Mouse (Mus musculus) spleen, postnatal 0 days (tissue): ENCODE measurements around the gene Ptch1. TPM values are rescaled to one million over a fixed set of nuclear protein-coding genes. Genes with fewer than 3 reads are reported as not detected.

Experiments used
- polyA plus RNA-seq: library from polyadenylated mRNA; unstranded; fragments of >200 nt; fragmentation: Nextera tagmentation; extraction: Ambion mirVana; gene quantifications from 2 replicates; pipeline ENCODE4 v1.2.1, GENCODE M21; 2015

Gene Ptch1
- polyA plus RNA-seq, result 6.3 and 8.6 TPM in 2 replicates

DNA sequence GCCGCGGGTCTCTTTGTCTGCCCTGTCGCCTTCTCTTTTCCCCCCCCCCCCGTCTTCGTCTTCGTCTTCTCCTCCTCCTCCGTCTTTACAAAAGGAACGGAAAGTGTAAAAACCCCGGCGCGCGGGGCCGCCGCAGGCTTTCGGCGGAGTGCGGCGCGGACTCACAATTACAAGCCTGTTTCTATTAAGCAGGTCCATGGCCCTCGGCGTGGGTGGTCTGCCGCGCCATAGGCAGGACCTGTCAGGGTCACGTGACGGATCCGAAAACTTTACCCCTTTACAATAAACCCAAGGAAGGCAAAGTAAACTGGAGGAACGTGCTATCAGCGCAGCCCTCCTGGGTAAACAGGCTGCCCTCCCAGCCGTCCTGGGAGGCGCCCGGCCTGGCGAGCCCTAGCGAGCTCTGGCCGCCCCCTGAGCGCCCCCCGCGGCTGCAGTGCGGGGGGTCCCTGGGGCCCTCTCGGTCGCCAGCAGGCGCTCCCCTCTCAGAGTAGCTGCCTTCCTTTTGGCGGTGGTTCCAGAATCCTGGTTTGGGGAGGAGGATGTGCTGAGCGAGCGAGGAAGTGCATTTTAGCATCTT lies at the start of gene Ptch1:
Gene Ptch1, minus strand, starts transcription at position 343 of the 580 bp plus-strand sequence.

DNA sequence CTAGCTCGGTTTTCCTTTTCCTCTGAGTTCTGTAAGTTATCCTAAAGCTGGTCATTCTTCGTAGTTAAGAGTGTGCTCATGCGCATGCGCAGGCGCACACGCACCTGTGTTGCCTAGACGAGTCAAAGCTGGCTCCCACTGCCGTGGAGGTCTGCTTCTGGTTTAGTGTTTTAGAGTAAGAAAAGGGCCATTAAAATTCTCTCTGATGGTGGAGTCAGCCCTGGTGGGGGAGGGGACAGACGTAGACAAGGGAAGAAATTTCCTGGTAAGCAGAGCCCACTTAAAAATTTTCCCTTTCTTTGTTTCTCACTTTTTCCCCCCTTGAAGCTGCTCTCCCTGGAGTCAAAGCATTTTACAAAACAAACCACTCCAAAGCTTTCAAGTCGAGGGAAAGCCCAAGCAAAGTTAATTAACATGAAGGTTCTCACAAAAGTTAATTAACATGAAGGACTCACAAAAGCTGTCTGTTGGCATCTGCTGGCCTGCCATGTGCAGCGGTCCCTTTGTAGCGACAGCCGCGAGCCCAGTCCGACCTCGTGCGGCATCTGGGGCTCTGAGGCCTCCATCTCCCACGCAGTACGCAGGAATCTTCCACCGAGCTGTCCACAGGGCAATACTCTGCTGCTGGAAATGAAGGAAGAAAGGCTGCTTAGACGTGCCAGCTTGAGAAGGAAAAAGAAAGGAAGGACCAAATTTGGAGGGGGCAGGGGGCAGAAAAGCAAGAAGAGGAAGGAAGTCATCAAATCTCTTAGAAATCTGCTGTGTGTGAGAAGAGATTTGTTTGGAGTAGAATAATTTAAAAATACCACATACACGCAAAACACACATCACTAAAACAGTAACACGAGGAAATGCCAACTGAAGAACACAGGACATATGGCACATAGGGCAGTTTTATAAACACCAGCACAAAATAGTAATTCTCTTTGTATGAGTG lies 76.5 kb downstream of the Ptch1 start, which contains the start of gene Fancc:
Gene Fancc, minus strand, starts transcription at position 633 of the 937 bp plus-strand sequence.

Other genes with a start within 250 kb of the Ptch1 start
- gene Fancc, start 76.3 kb downstream of the Ptch1 start, polyA plus RNA-seq, result 10.8 and 12.5 TPM in 2 replicates
- gene Ercc6l2, start 241.6 kb upstream of the Ptch1 start, polyA plus RNA-seq, result 8.2 and 9.6 TPM in 2 replicates